Mouse (Mus musculus) forebrain, embryonic 11.5 days (tissue): ENCODE results near the gene AC134908.4. TPM values are rescaled to one million over a fixed set of nuclear protein-coding genes. Genes with fewer than 3 reads are reported as not detected.
"Not testable (repeated sequence)": the region's sequence is repeated elsewhere in the genome, so short reads cannot be mapped to it uniquely, and the experiment has no call there.

Source experiments
- ATAC-seq: fragments of 200-750 bp; cut with Nextera tagmentation; replicated peaks from 2 replicates; pipeline ENCODE4 v1.8.0; 2017; ENCODE audit warnings: moderate TSS enrichment; ENCODE audit not compliant: low FRiP score
- DNase-seq: peaks from one replicate; pipeline ENCODE4 v3.0.0-alpha.2; 2017; ENCODE audit warnings: low spot score
- H3K27ac ChIP-seq: fragments of 300-500 bp; sonication (generic); 2 replicates; pipeline ENCODE4 v1.5.1; 2014; ENCODE audit warnings: low read depth, low read length
- H3K27me3 ChIP-seq: fragments of 300-500 bp; sonication (generic); 2 replicates; pipeline ENCODE4 v1.6.1; 2014; ENCODE audit warnings: mild to moderate bottlenecking, low read length, mixed read lengths; ENCODE audit not compliant: control insufficient read depth, insufficient read depth
- H3K36me3 ChIP-seq: fragments of 300-500 bp; sonication (generic); 2 replicates; pipeline ENCODE4 v1.6.1; 2014; ENCODE audit warnings: mild to moderate bottlenecking, low read length, moderate library complexity, mixed read lengths; ENCODE audit not compliant: control insufficient read depth, insufficient read depth
- H3K4me1 ChIP-seq: fragments of 300-500 bp; sonication (generic); replicated peaks from 2 replicates; pipeline ENCODE4 v1.6.1; 2014; ENCODE audit warnings: low read length, mixed read lengths; ENCODE audit not compliant: control insufficient read depth, insufficient read depth
- H3K4me2 ChIP-seq: fragments of 300-500 bp; sonication (generic); 2 replicates; pipeline ENCODE4 v1.6.1; 2014; ENCODE audit warnings: low read depth, mild to moderate bottlenecking, low read length, moderate library complexity, mixed read lengths; ENCODE audit not compliant: severe bottlenecking
- H3K4me3 ChIP-seq: fragments of 300-500 bp; sonication (generic); 2 replicates; pipeline ENCODE4 v1.5.1; 2014; ENCODE audit warnings: low read depth, low read length
- H3K9ac ChIP-seq: fragments of 300-500 bp; sonication (generic); 2 replicates; pipeline ENCODE4 v1.6.1; 2014; ENCODE audit warnings: low read length
- H3K9me3 ChIP-seq: fragments of 300-500 bp; sonication (generic); 2 replicates; pipeline ENCODE4 v1.6.1; 2016; ENCODE audit warnings: low read length, mixed read lengths; ENCODE audit not compliant: control insufficient read depth
- WGBS: fragments of 180-500 bp; shearing (Covaris S2); extraction: QIAGEN DNeasy Blood & Tissue Kit; methylation state at CpG from one replicate; pipeline ENCODE4 v1.1.7; 2014; 5-methylcytosine and 5-hydroxymethylcytosine counted together
- polyA plus RNA-seq: library from polyadenylated mRNA; unstranded; fragments of >200 nt; fragmentation: Nextera tagmentation; extraction: Ambion mirVana; gene quantifications from 2 replicates; pipeline ENCODE4 v1.2.1, GENCODE M21; 2014

The AC134908.4 gene
- polyA plus RNA-seq, 1 experiment from 2014 or later: not detected

- Histone ChIP-seq H3K27ac (no peak overlapping the region), H3K4me3 (peak overlapping the region; percentile 13; the same call in 1 of the 2 replicates), H3K4me2 (peak overlapping the region; percentile 37), H3K36me3 (no peaks in the 10 kb centered on the region), H3K9ac (peak overlapping the region; percentile 33; the same call in 1 of the 2 replicates), H3K27me3 (peaks cover 14% of the 10 kb centered on the region), H3K9me3 (no peaks in the 10 kb centered on the region), H3K4me1 (peaks cover 7% of the 10 kb centered on the region; the same call in 1 of the 2 replicates)
- no peak for ATAC-seq
- WGBS: 7% methylated on average over 46 of the region's 46 CpGs
- peak; percentile 60 for DNase-seq
Measured at GRCm38 (mm10) chr17:25818851-25819780, 23.7 kb upstream of the AC134908.4 start.

GRCm38 (mm10) chr17:25817662-25818061 lies 22.2 kb upstream of the AC134908.4 start:
- Histone ChIP-seq H3K4me1 (peaks cover 6% of the 10 kb centered on the region; the same call in 1 of the 2 replicates), H3K27me3 (peaks cover 14% of the 10 kb centered on the region), H3K9me3 (no peaks in the 10 kb centered on the region), H3K4me3 (no peak overlapping the region), H3K27ac (no peak overlapping the region), H3K36me3 (no peaks in the 10 kb centered on the region), H3K4me2 (no peak overlapping the region), H3K9ac (no peak overlapping the region)
- 89% methylated on average over 11 of the region's 11 CpGs for WGBS
- ATAC-seq: no peak
- DNase-seq: peak; percentile 52

- Histone ChIP-seq H3K4me1 (peaks cover 9% of the 10 kb centered on the region), H3K27me3 (peaks cover 2% of the 10 kb centered on the region), H3K27ac (no peak overlapping the region), H3K9ac (0 out of 2 replicates have a peak overlapping the region, but pooled peaks have one; percentile 13), H3K4me2 (no peak overlapping the region), H3K4me3 (no peak overlapping the region), H3K9me3 (no peaks in the 10 kb centered on the region), H3K36me3 (no peaks in the 10 kb centered on the region)
- 3% methylated on average over 20 of the region's 20 CpGs for WGBS
- no peak for ATAC-seq
- peak; percentile 92 for DNase-seq
Measured at GRCm38 (mm10) chr17:25813471-25813870, 18.0 kb upstream of the AC134908.4 start.

- ATAC-seq (no peak), DNase-seq (peak; percentile 47)
- Histone ChIP-seq H3K36me3 (no peaks in the 10 kb centered on the region), H3K4me2 (no peak overlapping the region), H3K27ac (no peak overlapping the region), H3K4me1 (peaks cover 9% of the 10 kb centered on the region), H3K9ac (no peak overlapping the region), H3K9me3 (no peaks in the 10 kb centered on the region), H3K27me3 (no peaks in the 10 kb centered on the region), H3K4me3 (no peak overlapping the region)
- WGBS: 82% methylated on average over 4 of the region's 4 CpGs
Measured at GRCm38 (mm10) chr17:25810890-25811289, 15.4 kb upstream of the AC134908.4 start.

- ATAC-seq: peak; percentile 58
- peaks cover 9% of the 10 kb centered on the region for H3K4me1 ChIP-seq
- H3K27ac ChIP-seq: peak overlapping the region; percentile 89
- DNase-seq: peak; percentile 64
- H3K27me3 ChIP-seq: no peaks in the 10 kb centered on the region
- H3K9me3 ChIP-seq: no peaks in the 10 kb centered on the region
- peak overlapping the region; percentile 95 for H3K9ac ChIP-seq
- H3K36me3 ChIP-seq: no peaks in the 10 kb centered on the region
- H3K4me3 ChIP-seq: peak overlapping the region; percentile 81
- WGBS: 8% methylated on average over 25 of the region's 25 CpGs
- peak overlapping the region; percentile 85 for H3K4me2 ChIP-seq
Measured at GRCm38 (mm10) chr17:25809606-25810340, 14.3 kb upstream of the AC134908.4 start.

GRCm38 (mm10) chr17:25808789-25809605 lies 13.5 kb upstream of the AC134908.4 start, which contains the start of gene Fbxl16:
Fbxl16 (plus strand) TSS chr17:25809085.
- Histone ChIP-seq H3K36me3 (no peaks in the 10 kb centered on the region), H3K9ac (peak within 1 kb of the TSS; percentile 95), H3K4me3 (peak within 1 kb of the TSS; percentile 81), H3K27me3 (no peaks in the 10 kb centered on the region), H3K27ac (peak within 1 kb of the TSS; percentile 89), H3K4me2 (peak within 1 kb of the TSS; percentile 85), H3K9me3 (no peaks in the 10 kb centered on the region), H3K4me1 (peaks cover 9% of the 10 kb centered on the region)
- ATAC-seq (peak; percentile 82), DNase-seq (peak; percentile 93)
- WGBS: under 1% methylated on average over 89 of the region's 100 CpGs

GRCm38 (mm10) chr17:25808028-25808427 lies 12.6 kb upstream of the AC134908.4 start:
- ATAC-seq (no peak), DNase-seq (no peak)
- Histone ChIP-seq H3K4me1 (peaks cover 15% of the 10 kb centered on the region), H3K27ac (no peak overlapping the region), H3K36me3 (no peaks in the 10 kb centered on the region), H3K9me3 (no peaks in the 10 kb centered on the region), H3K4me2 (peak overlapping the region; percentile 85), H3K4me3 (peak overlapping the region; percentile 81), H3K9ac (peak overlapping the region; percentile 95; the same call in 1 of the 2 replicates), H3K27me3 (no peaks in the 10 kb centered on the region)
- 32% methylated on average over 5 of the region's 5 CpGs for WGBS

GRCm38 (mm10) chr17:25807452-25807851 lies 12.0 kb upstream of the AC134908.4 start:
- H3K27ac ChIP-seq, ATAC-seq, H3K27me3 ChIP-seq: not testable (repeated sequence)

More at GRCm38 (mm10) chr17:25807452-25807851, 12.0 kb upstream of the AC134908.4 start:
- not testable (repeated sequence) for DNase-seq, H3K36me3 ChIP-seq, H3K9ac ChIP-seq, H3K4me3 ChIP-seq, H3K9me3 ChIP-seq, H3K4me2 ChIP-seq
- 43% methylated on average over 2 of the region's 2 CpGs for WGBS
- H3K4me1 ChIP-seq: peaks cover 19% of the 10 kb centered on the region
